Mouse (Mus musculus) cortical plate, adult 2 months (tissue): ENCODE results near the gene Figla.

Experiments used
- CTCF ChIP-seq: fragments of 200-500 bp; IDR thresholded peaks from 2 replicates; pipeline ENCODE4 v1.5.1; 2011; ENCODE audit warnings: mild to moderate bottlenecking, control low read depth, low read length; ENCODE audit not compliant: insufficient read depth; ENCODE audit errors: extremely low read depth
- POLR2A ChIP-seq: fragments of 200-500 bp; IDR thresholded peaks from 2 replicates; pipeline ENCODE4 v1.6.1; 2011; ENCODE audit warnings: mild to moderate bottlenecking, low read length, control low read depth; ENCODE audit not compliant: insufficient read depth; ENCODE audit errors: extremely low read depth

- no peak; the same call in 1 of the 2 replicates for TF ChIP-seq POLR2A
- no peak for TF ChIP-seq CTCF
Observed at GRCm38 (mm10) chr6:86029323-86029713, 13.3 kb downstream of the Figla start.
